Mouse (Mus musculus): ENCODE results near the gene Mrpl12.

- TF ChIP-seq POLR2A (IDR thresholded peaks at IDR 0.05; ENCODE audit: low read depth, low read length) (no peak), CTCF (IDR thresholded peaks at IDR 0.05; ENCODE audit: borderline replicate concordance, insufficient read depth, low read length) (no peak)
Observed at GRCm38 (mm10) chr11:120531646-120532045, 47.2 kb downstream of the Mrpl12 start.

All from embryonic fibroblast, embryonic 13.5 days (primary cell).